Mouse (Mus musculus): ENCODE results near the gene Chp1. TPM values are rescaled to one million over a fixed set of nuclear protein-coding genes. Genes with fewer than 3 reads are reported as not detected.
A peak's percentile ranks its signal among the peaks of the same experiment; 100 is the strongest.
"Not testable (repeated sequence)": the region's sequence is repeated elsewhere in the genome, so short reads cannot be mapped to it uniquely, and the experiment has no call there.

Chp1 gene
- 66.1 and 68.6 TPM in 2 replicates for polyA plus RNA-seq (2015; fragmentation: Nextera tagmentation; extraction: Ambion mirVana)

DNA sequence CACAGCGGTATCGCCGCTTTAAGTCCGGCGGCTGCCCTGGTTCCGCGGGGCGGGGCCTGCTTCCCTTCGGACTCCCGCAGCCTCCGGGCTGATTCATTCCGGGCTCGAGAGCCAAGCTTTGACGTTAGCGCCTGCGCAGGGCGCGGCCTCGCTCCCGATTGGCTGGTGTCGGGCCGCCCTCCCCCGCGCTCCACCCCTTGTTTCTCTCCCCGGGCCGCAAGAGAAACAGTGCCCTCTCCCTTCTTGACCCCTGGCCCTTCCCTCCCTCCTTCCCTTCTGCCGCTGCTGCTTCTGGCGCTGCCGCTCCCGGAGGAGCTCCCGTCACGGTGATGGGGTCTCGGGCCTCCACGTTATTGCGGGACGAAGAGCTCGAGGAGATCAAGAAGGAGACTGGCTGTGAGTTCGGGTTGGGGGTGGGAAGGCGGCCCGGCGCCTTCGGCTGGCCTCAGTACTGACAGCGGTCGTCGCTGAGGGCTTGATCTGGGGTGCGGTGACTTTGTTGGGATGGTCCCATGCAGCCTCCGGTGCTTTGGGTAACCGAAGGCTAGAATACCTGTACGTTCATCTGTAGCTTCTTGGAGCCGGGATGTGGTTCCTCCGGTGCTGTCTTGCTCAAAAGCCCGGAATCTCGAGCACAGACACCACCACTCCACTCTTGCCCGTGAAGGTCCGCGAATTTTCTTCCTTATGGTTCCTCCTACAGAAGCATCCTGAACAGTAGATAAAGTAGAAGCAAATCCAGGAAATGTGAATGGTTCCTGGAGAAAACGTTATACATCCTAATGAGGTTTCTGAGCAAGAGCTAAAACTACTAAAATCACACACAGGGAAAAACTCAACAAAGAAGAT, at the start of gene Chp1, which contains the start of gene Exd1:
TSS of gene Chp1 (plus strand) at position 176 of the 849 bp plus-strand sequence.
TSS of gene Exd1 (minus strand) at position 106 of the 849 bp plus-strand sequence.
- Histone ChIP-seq H3K27ac (ENCODE audit: low read length) (peak within 1 kb of the TSS; percentile 90), H3K9ac (replicated peaks; ENCODE audit: low read length) (peak within 1 kb of the TSS; percentile 79), H3K4me1 (ENCODE audit: insufficient read depth, low read length) (peaks cover 11% of the 10 kb centered on the region), H3K36me3 (ENCODE audit: insufficient read depth, low read length) (no peaks in the 10 kb centered on the region), H3K4me3 (ENCODE audit: low read length) (peak within 1 kb of the TSS; percentile 65), H3K4me2 (replicated peaks; ENCODE audit: low read depth, low read length) (peak within 1 kb of the TSS; percentile 81), H3K9me3 (ENCODE audit: low read length) (no peaks in the 10 kb centered on the region), H3K27me3 (ENCODE audit: insufficient read depth, low read length) (no peaks in the 10 kb centered on the region)
- under 1% methylated on average over 56 of the region's 57 CpGs for WGBS
- peak; percentile 98 for ATAC-seq (ENCODE audit: low FRiP score, low TSS enrichment)

DNA sequence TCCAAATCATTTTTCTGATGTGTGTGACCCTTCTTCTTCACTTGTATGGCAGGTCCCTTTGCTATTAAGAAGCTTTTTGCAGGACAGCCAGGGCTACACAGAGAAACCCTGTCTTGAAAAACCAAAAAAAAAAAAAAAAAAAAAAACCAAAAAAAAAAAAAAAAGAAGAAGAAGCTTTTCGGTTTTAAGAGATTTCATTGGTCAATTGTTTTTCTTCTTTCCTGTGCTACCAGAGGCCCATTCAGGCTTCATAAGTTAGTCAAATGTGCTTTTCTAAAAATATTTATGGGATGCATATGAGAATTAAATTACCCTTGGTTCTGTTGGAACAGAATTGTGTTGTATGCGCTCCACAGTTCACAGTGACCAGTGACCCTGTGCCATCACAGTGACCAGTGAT, 48.6 kb upstream of the Chp1 start:
- 89% methylated on average over 2 of the region's 2 CpGs for WGBS
- Histone ChIP-seq H3K9me3 (ENCODE audit: low read length) (no peaks in the 10 kb centered on the region), H3K9ac (replicated peaks; ENCODE audit: low read length) (no peak overlapping the region), H3K4me1 (ENCODE audit: insufficient read depth, low read length) (no peaks in the 10 kb centered on the region), H3K27me3 (ENCODE audit: insufficient read depth, low read length) (no peaks in the 10 kb centered on the region), H3K27ac (ENCODE audit: low read length) (no peak overlapping the region), H3K36me3 (ENCODE audit: insufficient read depth, low read length) (no peaks in the 10 kb centered on the region), H3K4me2 (replicated peaks; ENCODE audit: low read depth, low read length) (no peak overlapping the region), H3K4me3 (ENCODE audit: low read length) (no peak overlapping the region)
- no peak for ATAC-seq (ENCODE audit: low FRiP score, low TSS enrichment)

DNA sequence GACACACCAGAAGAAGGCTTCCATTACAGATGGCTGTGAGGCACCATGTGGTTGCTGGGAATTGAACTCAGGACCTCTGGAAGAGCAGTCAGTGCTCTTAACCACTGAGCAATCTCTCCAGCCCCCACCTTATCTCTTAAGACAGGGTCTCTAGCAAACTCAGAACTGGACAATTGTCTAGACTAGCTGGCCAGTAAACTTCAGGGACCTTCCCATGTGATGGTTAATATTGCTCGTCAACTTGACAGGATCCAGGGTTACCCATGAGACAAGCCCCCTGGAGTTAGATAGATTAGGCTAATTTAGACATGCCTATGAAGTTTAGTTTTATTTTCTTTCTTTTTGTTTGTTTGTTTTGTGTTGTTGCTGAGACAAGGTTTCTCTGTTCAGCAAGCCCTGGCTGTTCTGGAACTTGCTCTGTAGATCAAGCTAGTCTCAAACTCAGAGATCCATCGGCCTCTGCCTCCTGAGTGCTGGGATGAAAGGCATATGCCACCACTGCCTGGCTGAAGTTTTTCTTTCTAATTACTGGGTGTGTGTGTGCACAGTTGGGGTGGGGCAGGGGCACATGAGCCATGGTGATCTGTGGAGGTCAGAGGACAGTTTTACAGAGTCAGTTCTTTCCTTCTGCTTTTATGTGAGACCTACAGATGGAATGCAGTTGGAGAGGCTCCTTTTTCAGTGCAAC, 46.4 kb upstream of the Chp1 start:
- Histone ChIP-seq H3K9me3 (ENCODE audit: low read length) (no peaks in the 10 kb centered on the region), H3K4me2 (replicated peaks; ENCODE audit: low read depth, low read length) (no peak overlapping the region), H3K36me3 (ENCODE audit: insufficient read depth, low read length) (no peaks in the 10 kb centered on the region), H3K27me3 (ENCODE audit: insufficient read depth, low read length) (no peaks in the 10 kb centered on the region), H3K4me1 (ENCODE audit: insufficient read depth, low read length) (no peaks in the 10 kb centered on the region), H3K4me3 (ENCODE audit: low read length) (no peak overlapping the region), H3K27ac (ENCODE audit: low read length) (no peak overlapping the region), H3K9ac (replicated peaks; ENCODE audit: low read length) (no peak overlapping the region)
- no peak for ATAC-seq (ENCODE audit: low FRiP score, low TSS enrichment)
- 88% methylated on average over 2 of the region's 2 CpGs for WGBS

DNA sequence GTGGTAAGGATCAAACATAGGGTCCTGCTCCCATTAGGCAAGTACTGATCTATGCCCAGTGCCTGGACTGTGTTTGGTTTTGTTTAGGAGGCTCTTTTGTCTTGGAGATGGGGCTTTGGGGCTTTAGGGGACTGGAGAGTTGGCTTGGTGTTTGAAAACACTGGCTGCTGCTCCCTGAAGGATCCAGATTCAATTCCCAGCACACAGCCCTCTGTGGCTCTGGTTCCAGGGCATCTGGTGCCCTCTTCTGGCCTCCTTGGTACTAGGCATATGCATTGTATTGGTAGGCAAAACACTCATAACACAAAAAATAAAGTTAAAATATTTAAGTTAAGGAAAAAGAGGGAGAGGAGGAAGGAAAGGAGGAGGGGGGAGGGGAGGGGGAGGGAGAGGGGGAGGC, 40.4 kb upstream of the Chp1 start:
- Histone ChIP-seq H3K4me3 (ENCODE audit: low read length) (no peak overlapping the region), H3K4me1 (ENCODE audit: insufficient read depth, low read length) (no peaks in the 10 kb centered on the region), H3K36me3 (ENCODE audit: insufficient read depth, low read length) (no peaks in the 10 kb centered on the region), H3K27me3 (ENCODE audit: insufficient read depth, low read length) (no peaks in the 10 kb centered on the region), H3K4me2 (replicated peaks; ENCODE audit: low read depth, low read length) (no peak overlapping the region), H3K9ac (replicated peaks; ENCODE audit: low read length) (no peak overlapping the region), H3K27ac (ENCODE audit: low read length) (no peak overlapping the region), H3K9me3 (ENCODE audit: low read length) (no peaks in the 10 kb centered on the region)
- no peak for ATAC-seq (ENCODE audit: low FRiP score, low TSS enrichment)

DNA sequence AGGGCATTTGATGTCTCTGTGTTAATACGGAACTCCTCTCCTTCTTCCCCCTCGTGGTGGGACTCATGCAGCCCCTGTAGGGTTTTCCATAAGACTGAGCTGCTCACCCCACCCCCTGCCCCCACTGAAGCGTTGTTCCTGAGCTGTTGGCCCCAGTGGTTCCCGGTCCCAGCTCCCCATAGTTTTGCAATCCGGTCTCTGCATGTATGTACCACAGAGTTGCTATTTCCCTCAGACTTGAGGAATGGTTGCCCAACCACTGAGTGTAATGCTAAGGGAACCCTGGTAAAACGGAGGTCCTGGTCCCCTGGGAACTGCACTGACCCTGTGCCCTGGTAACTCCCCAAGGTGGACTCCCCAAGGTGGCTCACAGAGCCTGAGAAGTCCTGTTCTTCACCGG, 39.0 kb upstream of the Chp1 start:
- H3K9me3 ChIP-seq (ENCODE audit: low read length); H3K27ac ChIP-seq (ENCODE audit: low read length); H3K36me3 ChIP-seq (ENCODE audit: insufficient read depth, low read length); H3K9ac ChIP-seq (replicated peaks; ENCODE audit: low read length); H3K4me1 ChIP-seq (ENCODE audit: insufficient read depth, low read length); H3K4me2 ChIP-seq (replicated peaks; ENCODE audit: low read depth, low read length); ATAC-seq (ENCODE audit: low FRiP score, low TSS enrichment); H3K4me3 ChIP-seq (ENCODE audit: low read length); H3K27me3 ChIP-seq (ENCODE audit: insufficient read depth, low read length): not testable (repeated sequence)
- WGBS: 75% methylated on average over 7 of the region's 7 CpGs

DNA sequence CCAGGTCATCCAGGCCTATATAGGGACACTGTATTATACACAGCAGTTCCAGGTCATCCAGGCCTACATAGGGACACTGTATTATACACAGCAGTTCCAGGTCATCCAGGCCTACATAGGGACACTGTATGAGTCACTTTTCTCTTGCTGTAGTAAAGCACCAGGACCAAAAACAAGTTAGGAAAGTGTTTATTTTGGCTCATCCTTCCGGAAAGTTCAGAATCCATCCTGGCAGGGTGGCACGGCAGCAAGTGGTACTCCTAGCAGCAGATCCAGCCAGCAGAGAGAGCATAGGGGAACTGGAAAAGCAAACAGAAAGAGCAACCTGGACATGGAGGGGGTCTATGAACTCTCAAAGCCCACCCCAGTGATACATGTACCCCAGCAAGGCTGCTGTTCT, 36.6 kb upstream of the Chp1 start:
- Histone ChIP-seq H3K4me3 (ENCODE audit: low read length) (no peak overlapping the region), H3K36me3 (ENCODE audit: insufficient read depth, low read length) (no peaks in the 10 kb centered on the region), H3K27me3 (ENCODE audit: insufficient read depth, low read length) (no peaks in the 10 kb centered on the region), H3K9me3 (ENCODE audit: low read length) (no peaks in the 10 kb centered on the region), H3K27ac (ENCODE audit: low read length) (no peak overlapping the region), H3K9ac (replicated peaks; ENCODE audit: low read length) (no peak overlapping the region), H3K4me1 (ENCODE audit: insufficient read depth, low read length) (no peaks in the 10 kb centered on the region), H3K4me2 (replicated peaks; ENCODE audit: low read depth, low read length) (no peak overlapping the region)
- no peak for ATAC-seq (ENCODE audit: low FRiP score, low TSS enrichment)
- 70% methylated on average over 2 of the region's 2 CpGs for WGBS

DNA sequence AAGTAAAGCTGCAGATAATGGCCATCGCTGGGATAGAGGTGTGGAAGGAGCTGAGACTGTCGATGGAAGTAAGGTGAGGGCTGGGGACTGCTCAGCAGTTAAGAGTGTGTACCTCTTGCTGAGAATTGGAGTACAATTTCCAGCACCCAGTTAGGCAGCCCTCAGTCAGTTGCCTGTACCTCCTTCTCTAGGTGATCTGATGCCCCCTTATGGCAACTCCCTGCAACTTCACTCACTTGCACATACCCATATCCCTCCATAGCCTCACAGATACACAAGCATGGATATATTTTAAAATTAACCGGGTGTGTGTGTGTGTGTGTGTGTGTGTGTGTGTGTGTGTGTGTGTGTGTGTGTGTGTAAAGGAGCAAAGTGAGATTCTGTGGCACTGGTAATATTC, 35.2 kb upstream of the Chp1 start:
- no peak for ATAC-seq (ENCODE audit: low FRiP score, low TSS enrichment)
- no peaks in the 10 kb centered on the region for H3K27me3 ChIP-seq (ENCODE audit: insufficient read depth, low read length)
- no peak overlapping the region for H3K4me3 ChIP-seq (ENCODE audit: low read length)
- no peak overlapping the region for H3K9ac ChIP-seq (replicated peaks; ENCODE audit: low read length)
- no peaks in the 10 kb centered on the region for H3K36me3 ChIP-seq (ENCODE audit: insufficient read depth, low read length)
- 84% methylated on average over 3 of the region's 3 CpGs for WGBS
- H3K27ac ChIP-seq (ENCODE audit: low read length): no peak overlapping the region
- no peak overlapping the region for H3K4me2 ChIP-seq (replicated peaks; ENCODE audit: low read depth, low read length)
- no peaks in the 10 kb centered on the region for H3K4me1 ChIP-seq (ENCODE audit: insufficient read depth, low read length)
- no peaks in the 10 kb centered on the region for H3K9me3 ChIP-seq (ENCODE audit: low read length)

DNA sequence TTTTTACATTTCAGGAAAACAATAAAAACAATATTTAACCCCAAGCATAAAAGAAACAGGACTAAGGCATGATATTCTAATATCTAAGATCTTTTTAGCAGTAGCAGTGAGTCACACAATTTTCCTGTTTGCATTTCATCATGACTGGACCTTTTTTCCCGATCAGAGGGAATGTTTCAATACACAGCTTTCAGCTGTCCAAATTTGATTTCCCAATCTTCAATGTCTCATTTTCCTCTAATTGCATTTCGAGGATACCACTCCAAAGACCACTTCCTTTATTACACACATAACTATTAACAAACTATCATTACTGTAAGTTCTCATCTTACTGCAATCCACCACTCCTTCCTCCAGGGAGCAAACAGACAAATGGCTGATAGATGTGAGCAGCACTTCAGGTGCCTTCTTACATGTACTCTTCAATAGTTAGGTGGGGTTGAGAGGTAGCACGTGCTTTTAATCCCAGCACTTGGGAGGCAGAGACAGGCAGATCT, 33.4 kb upstream of the Chp1 start:
- Histone ChIP-seq H3K4me2 (replicated peaks; ENCODE audit: low read depth, low read length) (no peak overlapping the region), H3K36me3 (ENCODE audit: insufficient read depth, low read length) (no peaks in the 10 kb centered on the region), H3K27me3 (ENCODE audit: insufficient read depth, low read length) (no peaks in the 10 kb centered on the region), H3K4me3 (ENCODE audit: low read length) (no peak overlapping the region), H3K9ac (replicated peaks; ENCODE audit: low read length) (no peak overlapping the region), H3K4me1 (ENCODE audit: insufficient read depth, low read length) (no peaks in the 10 kb centered on the region), H3K9me3 (ENCODE audit: low read length) (no peaks in the 10 kb centered on the region), H3K27ac (ENCODE audit: low read length) (no peak overlapping the region)
- 72% methylated on average over 3 of the region's 3 CpGs for WGBS
- ATAC-seq (ENCODE audit: low FRiP score, low TSS enrichment): no peak

DNA sequence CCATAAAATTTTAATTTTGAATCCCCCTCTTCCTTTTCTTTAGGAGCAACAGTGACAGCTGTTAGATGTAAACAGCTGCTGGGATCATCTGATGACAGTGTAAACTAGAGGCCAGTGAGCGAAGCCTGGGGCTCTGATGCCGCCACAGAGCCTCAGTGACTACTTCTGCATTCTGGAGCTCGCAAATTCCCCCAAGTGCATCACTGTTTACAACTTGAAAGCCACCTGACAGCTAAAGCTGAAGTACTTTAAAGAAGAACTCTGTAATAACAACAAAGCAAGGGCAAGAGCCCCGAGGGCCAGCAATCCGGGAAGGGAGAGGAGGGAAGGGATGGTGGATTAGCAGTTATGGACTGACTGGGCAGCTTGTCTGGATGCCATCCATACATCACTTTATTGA, 30.7 kb upstream of the Chp1 start:
- no peak for ATAC-seq (ENCODE audit: low FRiP score, low TSS enrichment)
- H3K27ac ChIP-seq (ENCODE audit: low read length): no peak overlapping the region
- H3K4me2 ChIP-seq (replicated peaks; ENCODE audit: low read depth, low read length): no peak overlapping the region
- no peak overlapping the region for H3K4me3 ChIP-seq (ENCODE audit: low read length)
- no peaks in the 10 kb centered on the region for H3K36me3 ChIP-seq (ENCODE audit: insufficient read depth, low read length)
- 55% methylated on average over 5 of the region's 5 CpGs for WGBS
- H3K9me3 ChIP-seq (ENCODE audit: low read length): no peaks in the 10 kb centered on the region
- H3K9ac ChIP-seq (replicated peaks; ENCODE audit: low read length): no peak overlapping the region
- no peaks in the 10 kb centered on the region for H3K4me1 ChIP-seq (ENCODE audit: insufficient read depth, low read length)
- H3K27me3 ChIP-seq (ENCODE audit: insufficient read depth, low read length): no peaks in the 10 kb centered on the region

DNA sequence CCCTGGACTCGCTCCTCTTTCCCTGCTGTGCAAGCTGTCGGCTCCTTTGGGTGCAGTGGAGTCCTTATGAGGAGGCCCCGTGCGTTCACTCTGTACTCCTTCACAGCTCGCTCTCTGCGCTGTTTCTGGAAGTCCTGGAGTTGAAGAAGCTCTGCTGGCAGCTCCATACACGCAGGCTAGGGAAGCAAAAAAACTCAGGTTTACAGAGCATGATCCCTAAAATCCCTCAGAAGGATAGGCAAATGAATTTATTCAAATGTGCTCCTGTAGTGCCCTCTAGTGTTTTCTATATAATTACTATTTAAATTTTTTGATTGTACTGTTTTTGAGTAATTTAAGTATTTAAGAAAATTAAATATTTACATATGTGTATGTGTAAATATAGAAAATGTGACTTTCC, 26.9 kb upstream of the Chp1 start:
- Histone ChIP-seq H3K9ac (replicated peaks; ENCODE audit: low read length) (no peak overlapping the region), H3K4me3 (ENCODE audit: low read length) (no peak overlapping the region), H3K9me3 (ENCODE audit: low read length) (no peaks in the 10 kb centered on the region), H3K36me3 (ENCODE audit: insufficient read depth, low read length) (no peaks in the 10 kb centered on the region), H3K27ac (ENCODE audit: low read length) (no peak overlapping the region), H3K4me2 (replicated peaks; ENCODE audit: low read depth, low read length) (no peak overlapping the region), H3K27me3 (ENCODE audit: insufficient read depth, low read length) (no peaks in the 10 kb centered on the region), H3K4me1 (ENCODE audit: insufficient read depth, low read length) (no peaks in the 10 kb centered on the region)
- WGBS: 64% methylated on average over 7 of the region's 7 CpGs
- ATAC-seq (ENCODE audit: low FRiP score, low TSS enrichment): no peak
